Mouse (Mus musculus): ENCODE results near the gene Lpin2. TPM values are rescaled to one million over a fixed set of nuclear protein-coding genes. Genes with fewer than 3 reads are reported as not detected.
A peak's percentile ranks its signal among the peaks of the same experiment; 100 is the strongest.

The Lpin2 gene
- total and polyA plus RNA-seq, 3 experiments: 22.4 to 32.1 TPM; not detected in 1

GRCm38 (mm10) chr17:71256068-71256615 lies 73.8 kb downstream of the Lpin2 start:
- Histone ChIP-seq H3K4me3 (ENCODE audit: control insufficient read depth in 1 of 2, insufficient read depth in 1 of 2, low read depth in 2 of 2, low read length in 2 of 2) (no peak overlapping the region), H3K36me3 (ENCODE audit: control insufficient read depth in 1 of 2, insufficient read depth in 2 of 2, low read length in 2 of 2) (peaks cover 4 to 36% of the 10 kb centered on the region in 2 experiments), H3K27ac (ENCODE audit: control insufficient read depth, low read depth, low read length) (peak overlapping the region; percentile 89), H3K4me1 (ENCODE audit: control insufficient read depth in 1 of 2, insufficient read depth in 2 of 2, low read length in 2 of 2) (peaks cover 17 to 40% of the 10 kb centered on the region in 2 experiments), H3K9me3 (replicated peaks; ENCODE audit: insufficient read depth, low read length) (no peaks in the 10 kb centered on the region), H3K79me2 (ENCODE audit: control insufficient read depth, insufficient read depth, low read length, poor library complexity) (peaks cover 2% of the 10 kb centered on the region; the same call in 1 of the 2 replicates), H3K27me3 (ENCODE audit: control insufficient read depth in 1 of 2, insufficient read depth in 2 of 2, low read length in 2 of 2) (no peaks in the 10 kb centered on the region), H3K9ac (ENCODE audit: control insufficient read depth, low read depth, low read length, poor library complexity, severe bottlenecking) (no peak overlapping the region)
- no peak for DNase-seq (ENCODE audit: low read depth, low spot score)
- TF ChIP-seq MYB (IDR thresholded peaks at IDR 0.05; ENCODE audit: low read depth, low read length) (no peak), NRF1 (IDR thresholded peaks at IDR 0.05; ENCODE audit: insufficient read depth, low read depth, low read length, poor library complexity, severe bottlenecking) (no peak), USF2 (IDR thresholded peaks at IDR 0.05; ENCODE audit: borderline replicate concordance in 1 of 2, insufficient read depth in 1 of 2, low read depth in 1 of 2, low read length in 2 of 2) (no peak), ZKSCAN1 (IDR thresholded peaks at IDR 0.05; ENCODE audit: low read depth, low read length) (no peak), RCOR1 (IDR thresholded peaks at IDR 0.05; ENCODE audit: low read depth, low read length) (no peak), UBTF (IDR thresholded peaks at IDR 0.05; ENCODE audit: borderline replicate concordance, insufficient read depth, low read depth, low read length) (no peak)

- TF ChIP-seq MEF2A (IDR thresholded peaks at IDR 0.05; ENCODE audit: extremely low read depth, insufficient replicate concordance, low read depth, low read length, poor library complexity, severe bottlenecking) (no peak), MXI1 (IDR thresholded peaks at IDR 0.05; ENCODE audit: low read depth, low read length) (0 out of 2 replicates have a peak, but pooled peaks have one; percentile 21), ZC3H11A (IDR thresholded peaks at IDR 0.05; ENCODE audit: low read depth, low read length) (no peak), JUND (IDR thresholded peaks at IDR 0.05; ENCODE audit: low read depth, low read length) (0 out of 2 replicates have a peak, but pooled peaks have one; percentile 10), MAX (IDR thresholded peaks at IDR 0.05; ENCODE audit: low read length) (peak; percentile 70), TBP (IDR thresholded peaks at IDR 0.05; ENCODE audit: low read depth, low read length) (0 out of 2 replicates have a peak, but pooled peaks have one; percentile 32)
- Histone ChIP-seq H3K9ac (ENCODE audit: control insufficient read depth, low read depth, low read length, poor library complexity, severe bottlenecking) (peak overlapping the region; percentile 46), H3K36me3 (ENCODE audit: control insufficient read depth in 1 of 2, insufficient read depth in 2 of 2, low read length in 2 of 2) (peaks cover 4 to 36% of the 10 kb centered on the region in 2 experiments), H3K79me2 (ENCODE audit: control insufficient read depth, insufficient read depth, low read length, poor library complexity) (peaks cover 2% of the 10 kb centered on the region; the same call in 1 of the 2 replicates), H3K27me3 (ENCODE audit: control insufficient read depth in 1 of 2, insufficient read depth in 2 of 2, low read length in 2 of 2) (no peaks in the 10 kb centered on the region), H3K27ac (ENCODE audit: control insufficient read depth, low read depth, low read length) (peak overlapping the region; percentile 89), H3K4me3 (ENCODE audit: control insufficient read depth in 1 of 2, insufficient read depth in 1 of 2, low read depth in 2 of 2, low read length in 2 of 2) (no peak overlapping the region), H3K4me1 (ENCODE audit: control insufficient read depth in 1 of 2, insufficient read depth in 2 of 2, low read length in 2 of 2) (peaks cover 17 to 40% of the 10 kb centered on the region in 2 experiments), H3K9me3 (replicated peaks; ENCODE audit: insufficient read depth, low read length) (no peaks in the 10 kb centered on the region)
- peak; percentile 76 for DNase-seq (ENCODE audit: low read depth, low spot score)
Observed at GRCm38 (mm10) chr17:71256806-71257536, 74.6 kb downstream of the Lpin2 start.
